Mouse (Mus musculus): ENCODE measurements around the gene Ina. TPM values are rescaled to one million over a fixed set of nuclear protein-coding genes. Genes with fewer than 3 reads are reported as not detected.

The Ina gene
- total RNA-seq, 2 experiments from 2014 or later, result 208 to 220 TPM

GRCm38 (mm10) chr19:47013340-47014158 is 949 bp upstream of the Ina start:
- DNase-seq (ENCODE audit: low spot score in 2 of 2), result no peak

GRCm38 (mm10) chr19:47014159-47014446 is 395 bp upstream of the Ina start:
- DNase-seq (ENCODE audit: low spot score in 2 of 2), result no peak

- peak in 1 of 2 experiments; percentile 34 for DNase-seq (ENCODE audit: low spot score in 2 of 2)
Measured at GRCm38 (mm10) chr19:47015396-47015795, 898 bp downstream of the Ina start.

GRCm38 (mm10) chr19:47015965-47016364 is 1.5 kb downstream of the Ina start:
- DNase-seq (ENCODE audit: low spot score in 2 of 2), result no peak

GRCm38 (mm10) chr19:47016487-47016886 is 2.0 kb downstream of the Ina start:
- peak in 1 of 2 experiments; percentile 41 for DNase-seq (ENCODE audit: low spot score in 2 of 2)

GRCm38 (mm10) chr19:47017831-47018230 is 3.3 kb downstream of the Ina start:
- DNase-seq (ENCODE audit: low spot score in 2 of 2), result no peak

GRCm38 (mm10) chr19:47018330-47018729 is 3.8 kb downstream of the Ina start:
- DNase-seq (ENCODE audit: low spot score in 2 of 2), result no peak

GRCm38 (mm10) chr19:47019326-47019725 is 4.8 kb downstream of the Ina start:
- no peak for DNase-seq (ENCODE audit: low spot score in 2 of 2)

- no peak for DNase-seq (ENCODE audit: low spot score in 2 of 2)
Measured at GRCm38 (mm10) chr19:47022709-47023108, 8.2 kb downstream of the Ina start.

GRCm38 (mm10) chr19:47023546-47023945 is 9.0 kb downstream of the Ina start:
- DNase-seq (ENCODE audit: low spot score in 2 of 2), result no peak

- DNase-seq (ENCODE audit: low spot score in 2 of 2), result peak; percentile 60 to 64
Measured at GRCm38 (mm10) chr19:47024954-47025353, 10.5 kb downstream of the Ina start.

- DNase-seq (ENCODE audit: low spot score in 2 of 2), result no peak
Measured at GRCm38 (mm10) chr19:47026513-47026912, 12.0 kb downstream of the Ina start.

- DNase-seq (ENCODE audit: low spot score in 2 of 2), result no peak
Measured at GRCm38 (mm10) chr19:47029796-47030195, 15.3 kb downstream of the Ina start.

- no peak for DNase-seq (ENCODE audit: low spot score in 2 of 2)
Measured at GRCm38 (mm10) chr19:47031770-47032169, 17.3 kb downstream of the Ina start.

GRCm38 (mm10) chr19:47034916-47035315 is 20.4 kb downstream of the Ina start:
- peak; percentile 63 to 76 for DNase-seq (ENCODE audit: low spot score in 2 of 2)

- no peak for DNase-seq (ENCODE audit: low spot score in 2 of 2)
Measured at GRCm38 (mm10) chr19:47036596-47036995, 22.1 kb downstream of the Ina start.

- peak in 1 of 2 experiments; percentile 27 for DNase-seq (ENCODE audit: low spot score in 2 of 2)
Measured at GRCm38 (mm10) chr19:47040720-47041473, 26.4 kb downstream of the Ina start.

GRCm38 (mm10) chr19:47043608-47044007 is 29.1 kb downstream of the Ina start:
- no peak for DNase-seq (ENCODE audit: low spot score in 2 of 2)

GRCm38 (mm10) chr19:47046343-47046742 is 31.8 kb downstream of the Ina start:
- DNase-seq (ENCODE audit: low spot score in 2 of 2), result no peak

GRCm38 (mm10) chr19:47047236-47047833 is 32.8 kb downstream of the Ina start:
- DNase-seq (ENCODE audit: low spot score in 2 of 2), result no peak

GRCm38 (mm10) chr19:47049061-47049460 is 34.6 kb downstream of the Ina start:
- no peak for DNase-seq (ENCODE audit: low spot score in 2 of 2)

- DNase-seq (ENCODE audit: low spot score in 2 of 2), result no peak
Measured at GRCm38 (mm10) chr19:47049840-47050239, 35.3 kb downstream of the Ina start.

All from left cerebral cortex, adult 18-20 months (tissue).